14 mouse cellular contexts compared by ENCODE assay signal in the genomic region with DNA sequence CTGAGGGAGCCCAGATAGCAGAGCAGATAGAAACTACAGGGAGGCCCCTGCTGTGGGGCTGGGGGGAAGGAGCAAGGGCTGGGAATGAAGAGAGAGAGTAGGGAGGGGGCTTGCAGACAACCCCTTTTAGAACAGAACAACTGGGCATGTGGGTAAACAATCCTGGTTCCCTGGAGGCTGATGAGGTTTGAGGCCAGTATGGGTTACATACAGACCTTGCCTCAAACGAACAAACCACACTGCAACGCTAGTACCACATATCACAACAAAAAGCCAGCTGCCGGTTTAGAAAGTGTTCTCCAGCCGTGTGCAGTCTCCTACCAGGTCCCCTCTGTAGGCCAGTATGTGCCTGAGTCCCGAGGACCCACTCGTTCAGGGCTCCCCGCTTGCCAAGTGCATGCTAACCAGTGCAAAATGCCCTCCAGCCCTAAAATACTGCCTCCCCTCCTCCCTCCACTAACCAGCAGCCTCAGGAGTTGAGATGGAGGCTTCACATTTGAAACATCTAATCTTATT. TPM values are rescaled to one million over a fixed set of nuclear protein-coding genes. Genes with fewer than 3 reads are reported as not detected.
DNase-seq lines count a peak whose midpoint lies in the region; ATAC-seq lines count a peak whose summit lies in the region.
"Had no signal": no experiment of that assay in that cellular context is flagged by ENCODE, and none has a peak within 500 bp of the region (broad histone marks: within the 10 kb centered on the region; RNA-seq: fewer than 3 reads in every experiment).

No protein-coding gene starts in this region.

- peaks cover 6% of the 10 kb centered on the region; the same call in 1 of the 2 replicates for H3K36me3 ChIP-seq in hindbrain, embryonic 10.5 days
- H3K36me3 ChIP-seq in hindbrain, embryonic 16.5 days (ENCODE audit: control insufficient read depth, insufficient read depth, low read length) = no peaks in the 10 kb centered on the region
- H3K36me3 ChIP-seq in midbrain, embryonic 13.5 days = no peaks in the 10 kb centered on the region
- no peaks in the 10 kb centered on the region for H3K36me3 ChIP-seq in midbrain, embryonic 16.5 days (ENCODE audit: control insufficient read depth, insufficient read depth, low read length)
- no peaks in the 10 kb centered on the region for H3K36me3 ChIP-seq in hindbrain, embryonic 12.5 days
- no peaks in the 10 kb centered on the region for H3K36me3 ChIP-seq in neural tube, embryonic 15.5 days

- no peaks in the 10 kb centered on the region for H3K9me3 ChIP-seq in hindbrain, embryonic 10.5 days
- H3K9me3 ChIP-seq in hindbrain, embryonic 16.5 days (ENCODE audit: control insufficient read depth, low read length) = no peaks in the 10 kb centered on the region
- H3K9me3 ChIP-seq in midbrain, embryonic 13.5 days = no peaks in the 10 kb centered on the region
- no peaks in the 10 kb centered on the region for H3K9me3 ChIP-seq in midbrain, embryonic 16.5 days (replicated peaks; ENCODE audit: control insufficient read depth, low read length, poor library complexity, severe bottlenecking)
- H3K9me3 ChIP-seq in hindbrain, embryonic 12.5 days (replicated peaks) = no peaks in the 10 kb centered on the region
- no peaks in the 10 kb centered on the region for H3K9me3 ChIP-seq in neural tube, embryonic 15.5 days (replicated peaks)

- H3K4me2 ChIP-seq in hindbrain, embryonic 16.5 days (ENCODE audit: low read length) = no peak overlapping the region
- no peak overlapping the region for H3K4me2 ChIP-seq in midbrain, embryonic 13.5 days (replicated peaks)
- H3K4me2 ChIP-seq in midbrain, embryonic 16.5 days (ENCODE audit: low read length) = no peak overlapping the region
- no peak overlapping the region for H3K4me2 ChIP-seq in hindbrain, embryonic 12.5 days (replicated peaks)
- H3K4me2 ChIP-seq in neural tube, embryonic 15.5 days = no peak overlapping the region

- WGBS in hindbrain, embryonic 10.5 days = 37% methylated on average over 7 of the region's 7 CpGs
- 25% methylated on average over 7 of the region's 7 CpGs for WGBS in hindbrain, embryonic 16.5 days
- WGBS in midbrain, embryonic 13.5 days = 44% methylated on average over 7 of the region's 7 CpGs
- 36% methylated on average over 7 of the region's 7 CpGs for WGBS in midbrain, embryonic 16.5 days
- WGBS in hindbrain, embryonic 12.5 days = 36% methylated on average over 7 of the region's 7 CpGs
- 32% methylated on average over 7 of the region's 7 CpGs for WGBS in neural tube, embryonic 15.5 days

- peak overlapping the region; percentile 50; the same call in 1 of the 2 replicates for H3K27ac ChIP-seq in hindbrain, embryonic 10.5 days
- no peak overlapping the region for H3K27ac ChIP-seq in hindbrain, embryonic 16.5 days (ENCODE audit: low read depth, low read length)
- no peak overlapping the region for H3K27ac ChIP-seq in midbrain, embryonic 13.5 days
- H3K27ac ChIP-seq in midbrain, embryonic 16.5 days (ENCODE audit: low read length) = no peak overlapping the region
- H3K27ac ChIP-seq in hindbrain, embryonic 12.5 days = peak overlapping the region; percentile 23; the same call in 1 of the 2 replicates
- H3K27ac ChIP-seq in neural tube, embryonic 15.5 days (replicated peaks) = 0 out of 2 replicates have a peak overlapping the region, but pooled peaks have one; percentile 8

- ATAC-seq in hindbrain, embryonic 16.5 days = no peak
- peak; percentile 26; the same call in 1 of the 2 replicates for ATAC-seq in midbrain, embryonic 13.5 days
- no peak for ATAC-seq in midbrain, embryonic 16.5 days
- no peak for ATAC-seq in hindbrain, embryonic 12.5 days (ENCODE audit: low FRiP score)
- 0 out of 2 replicates have a peak, but pooled peaks have one; percentile 23 for ATAC-seq in neural tube, embryonic 15.5 days (ENCODE audit: low FRiP score)

- H3K27me3 ChIP-seq in hindbrain, embryonic 10.5 days (ENCODE audit: insufficient read depth, poor library complexity, severe bottlenecking) = no peaks in the 10 kb centered on the region
- no peaks in the 10 kb centered on the region for H3K27me3 ChIP-seq in hindbrain, embryonic 16.5 days (replicated peaks; ENCODE audit: control insufficient read depth, insufficient read depth, low read length)
- H3K27me3 ChIP-seq in midbrain, embryonic 13.5 days = no peaks in the 10 kb centered on the region
- H3K27me3 ChIP-seq in midbrain, embryonic 16.5 days (ENCODE audit: control insufficient read depth, insufficient read depth, low read depth, low read length) = no peaks in the 10 kb centered on the region
- H3K27me3 ChIP-seq in hindbrain, embryonic 12.5 days = no peaks in the 10 kb centered on the region
- no peaks in the 10 kb centered on the region for H3K27me3 ChIP-seq in neural tube, embryonic 15.5 days (replicated peaks)

- no peak for DNase-seq in hindbrain, embryonic 10.5 days (ENCODE audit: low spot score)
- no peak for DNase-seq in adrenal gland, postnatal 4 days (ENCODE audit: low spot score in 2 of 2)
- DNase-seq: cerebellum, postnatal 10 days; gastrocnemius, postnatal 14 days; kidney, adult 8-10 months; lung, postnatal 14 days; right cerebral cortex, postnatal 14 days; thymus, adult 18-20 months had no signal

- H3K9ac ChIP-seq in hindbrain, embryonic 16.5 days (ENCODE audit: low read depth, low read length) = no peak overlapping the region
- no peak overlapping the region; the same call in 1 of the 2 replicates for H3K9ac ChIP-seq in midbrain, embryonic 13.5 days (replicated peaks)
- H3K9ac ChIP-seq in midbrain, embryonic 16.5 days (ENCODE audit: low read depth, low read length) = no peak overlapping the region
- no peak overlapping the region for H3K9ac ChIP-seq in hindbrain, embryonic 12.5 days
- H3K9ac ChIP-seq in neural tube, embryonic 15.5 days (replicated peaks) = no peak overlapping the region

- H3K4me3 ChIP-seq in hindbrain, embryonic 10.5 days = no peak overlapping the region
- no peak overlapping the region for H3K4me3 ChIP-seq in hindbrain, embryonic 16.5 days (ENCODE audit: low read length)
- H3K4me3 ChIP-seq in midbrain, embryonic 13.5 days (replicated peaks) = no peak overlapping the region
- no peak overlapping the region for H3K4me3 ChIP-seq in midbrain, embryonic 16.5 days (ENCODE audit: low read depth, low read length)
- no peak overlapping the region for H3K4me3 ChIP-seq in hindbrain, embryonic 12.5 days
- no peak overlapping the region for H3K4me3 ChIP-seq in neural tube, embryonic 15.5 days (replicated peaks)
- H3K4me3 ChIP-seq: erythroblast, embryonic 14.5 days had no signal

- peaks cover 39% of the 10 kb centered on the region for H3K4me1 ChIP-seq in hindbrain, embryonic 10.5 days (replicated peaks)
- H3K4me1 ChIP-seq in hindbrain, embryonic 16.5 days (ENCODE audit: control insufficient read depth, insufficient read depth, low read depth, low read length) = peaks cover 3% of the 10 kb centered on the region; the same call in 1 of the 2 replicates
- peaks cover 18% of the 10 kb centered on the region for H3K4me1 ChIP-seq in midbrain, embryonic 13.5 days (replicated peaks)
- peaks cover 3% of the 10 kb centered on the region; the same call in 1 of the 2 replicates for H3K4me1 ChIP-seq in midbrain, embryonic 16.5 days (ENCODE audit: control insufficient read depth, insufficient read depth, low read length)
- H3K4me1 ChIP-seq in hindbrain, embryonic 12.5 days = peaks cover 23% of the 10 kb centered on the region
- peaks cover 24% of the 10 kb centered on the region; the same call in 1 of the 2 replicates for H3K4me1 ChIP-seq in neural tube, embryonic 15.5 days

RNA-seq across cellular contexts. Expression of a gene that starts 32.6 kb away (rescaled TPM):
- polyA plus RNA-seq in hindbrain, embryonic 10.5 days (2016; fragmentation: Nextera tagmentation; extraction: Ambion mirVana) = 72.7 and 92.1 TPM in 2 replicates
- polyA plus RNA-seq in hindbrain, embryonic 16.5 days (2015; fragmentation: Nextera tagmentation; extraction: Ambion mirVana) = 73.3 and 73.8 TPM in 2 replicates
- 53.4 and 55.1 TPM in 2 replicates for polyA plus RNA-seq in midbrain, embryonic 13.5 days (2015; fragmentation: Nextera tagmentation; extraction: Ambion mirVana)
- polyA plus RNA-seq in midbrain, embryonic 16.5 days (2015; fragmentation: Nextera tagmentation; extraction: Ambion mirVana) = 66.4 and 67.4 TPM in 2 replicates
- 68.6 and 69.3 TPM in 2 replicates for polyA plus RNA-seq in hindbrain, embryonic 12.5 days (2016; fragmentation: Nextera tagmentation; extraction: Ambion mirVana)
- 61.8 and 70.4 TPM in 2 replicates for polyA plus RNA-seq in neural tube, embryonic 15.5 days (2015; fragmentation: Nextera tagmentation; extraction: Ambion mirVana)
- 100 to 1,000 TPM; 226 to 250 TPM for total RNA-seq in adrenal gland, postnatal 4 days (2021)

Comparison
In these comparisons a context has a peak if more than half of its experiments do, and no peak if none do; other contexts are left out.
1. H3K27ac ChIP-seq: peak in hindbrain, embryonic 10.5 days (single experiment), hindbrain, embryonic 12.5 days (single experiment) and neural tube, embryonic 15.5 days (single experiment); none in hindbrain, embryonic 16.5 days (single experiment), midbrain, embryonic 13.5 days (single experiment) and midbrain, embryonic 16.5 days (single experiment).
2. ATAC-seq: peak in midbrain, embryonic 13.5 days (single experiment) and neural tube, embryonic 15.5 days (single experiment); none in hindbrain, embryonic 16.5 days (single experiment), midbrain, embryonic 16.5 days (single experiment) and hindbrain, embryonic 12.5 days (single experiment).